In genomic region chr9:63749296-63749915, GRCm38 (mm10) we compare ENCODE assay signal across 10 mouse cellular contexts. TPM values are rescaled to one million over a fixed set of nuclear protein-coding genes. Genes with fewer than 3 reads are reported as not detected.
A peak's percentile ranks its signal among the peaks of the same experiment; 100 is the strongest.
DNase-seq lines count a peak whose midpoint lies in the region; ATAC-seq and TF ChIP-seq lines count a peak whose summit lies in the region.
"Had no signal": no experiment of that assay in that cellular context is flagged by ENCODE, and none has a peak within 500 bp of the region (broad histone marks: within the 10 kb centered on the region; RNA-seq: fewer than 3 reads in every experiment).

No protein-coding gene starts in this region.

- no peak for DNase-seq in kidney, postnatal 36 days
- DNase-seq in thymus, postnatal 4 days, result peak; percentile 33
- no peak for DNase-seq in thymus, postnatal 25 days
- DNase-seq in limb, embryonic 11.5 days (ENCODE audit: low spot score), result no peak
- DNase-seq in stomach, postnatal 0 days (ENCODE audit: low spot score), result no peak
- DNase-seq in cerebellum, adult 11 months, result no peak
- DNase-seq: adrenal gland, postnatal 36 days; kidney, adult 8-10 months had no signal

- no peak for TF ChIP-seq EP300 in stomach, postnatal 0 days (optimal IDR thresholded peaks at IDR 0.05)

- H3K4me2 ChIP-seq in kidney, embryonic 14.5 days (replicated peaks; ENCODE audit: low read depth, low read length), result peak overlapping the region; percentile 10; the same call in 1 of the 2 replicates
- H3K4me2 ChIP-seq in limb, embryonic 11.5 days (ENCODE audit: low read depth, severe bottlenecking), result no peak overlapping the region
- peak overlapping the region; percentile 8; the same call in 1 of the 2 replicates for H3K4me2 ChIP-seq in stomach, postnatal 0 days (replicated peaks; ENCODE audit: low read depth)
- H3K4me2 ChIP-seq in hindbrain, embryonic 16.5 days (ENCODE audit: low read length), result no peak overlapping the region

- no peaks in the 10 kb centered on the region for H3K9me3 ChIP-seq in kidney, embryonic 14.5 days (ENCODE audit: control insufficient read depth, low read length)
- no peaks in the 10 kb centered on the region for H3K9me3 ChIP-seq in limb, embryonic 11.5 days (ENCODE audit: control insufficient read depth, low read length)
- H3K9me3 ChIP-seq in stomach, postnatal 0 days (ENCODE audit: control insufficient read depth, low read length), result no peaks in the 10 kb centered on the region
- no peaks in the 10 kb centered on the region for H3K9me3 ChIP-seq in hindbrain, embryonic 16.5 days (ENCODE audit: control insufficient read depth, low read length)

- no peak for TF ChIP-seq CTCF in stomach, postnatal 0 days (IDR thresholded peaks at IDR 0.05; ENCODE audit: low read depth)

- H3K27me3 ChIP-seq in kidney, embryonic 14.5 days (ENCODE audit: control insufficient read depth, insufficient read depth, low read length), result no peaks in the 10 kb centered on the region
- H3K27me3 ChIP-seq in limb, embryonic 11.5 days (ENCODE audit: control insufficient read depth, insufficient read depth, low read length), result no peaks in the 10 kb centered on the region
- H3K27me3 ChIP-seq in stomach, postnatal 0 days (ENCODE audit: control insufficient read depth, insufficient read depth, low read length), result no peaks in the 10 kb centered on the region
- H3K27me3 ChIP-seq in hindbrain, embryonic 16.5 days (replicated peaks; ENCODE audit: control insufficient read depth, insufficient read depth, low read length), result no peaks in the 10 kb centered on the region

- ATAC-seq in kidney, embryonic 14.5 days (ENCODE audit: low FRiP score, low TSS enrichment), result no peak
- no peak for ATAC-seq in limb, embryonic 11.5 days (ENCODE audit: insufficient number of reproducible peaks, low FRiP score, low TSS enrichment, low read depth)
- no peak for ATAC-seq in stomach, postnatal 0 days (ENCODE audit: low FRiP score, low TSS enrichment)
- no peak for ATAC-seq in hindbrain, embryonic 16.5 days

- H3K4me3 ChIP-seq in kidney, embryonic 14.5 days (ENCODE audit: low read length), result no peak overlapping the region
- H3K4me3 ChIP-seq in limb, embryonic 11.5 days (ENCODE audit: low read depth, low read length), result no peak overlapping the region
- H3K4me3 ChIP-seq in stomach, postnatal 0 days (ENCODE audit: low read depth, low read length), result no peak overlapping the region
- no peak overlapping the region for H3K4me3 ChIP-seq in hindbrain, embryonic 16.5 days (ENCODE audit: low read length)

- H3K4me1 ChIP-seq in kidney, embryonic 14.5 days (ENCODE audit: control insufficient read depth, insufficient read depth, low read length), result peaks cover 86% of the 10 kb centered on the region
- peaks cover 49% of the 10 kb centered on the region for H3K4me1 ChIP-seq in limb, embryonic 11.5 days (ENCODE audit: control insufficient read depth, insufficient read depth, low read length)
- H3K4me1 ChIP-seq in stomach, postnatal 0 days (replicated peaks; ENCODE audit: control insufficient read depth, insufficient read depth), result peaks cover 22% of the 10 kb centered on the region
- H3K4me1 ChIP-seq in hindbrain, embryonic 16.5 days (ENCODE audit: control insufficient read depth, insufficient read depth, low read depth, low read length), result peaks cover 35% of the 10 kb centered on the region

- H3K36me3 ChIP-seq in kidney, embryonic 14.5 days (ENCODE audit: control insufficient read depth, insufficient read depth, low read length), result 0 out of 2 replicates have a peak, but pooled peaks cover 3% of the 10 kb centered on the region
- no peaks in the 10 kb centered on the region for H3K36me3 ChIP-seq in limb, embryonic 11.5 days (ENCODE audit: control insufficient read depth, insufficient read depth, low read length)
- no peaks in the 10 kb centered on the region for H3K36me3 ChIP-seq in stomach, postnatal 0 days (ENCODE audit: control insufficient read depth, insufficient read depth, low read length)
- no peaks in the 10 kb centered on the region for H3K36me3 ChIP-seq in hindbrain, embryonic 16.5 days (ENCODE audit: control insufficient read depth, insufficient read depth, low read length)

- peak overlapping the region; percentile 3; the same call in 1 of the 2 replicates for H3K27ac ChIP-seq in kidney, embryonic 14.5 days (ENCODE audit: low read depth, low read length)
- H3K27ac ChIP-seq in limb, embryonic 11.5 days (replicated peaks; ENCODE audit: low read depth, low read length), result peak overlapping the region; percentile 25; the same call in 1 of the 2 replicates
- H3K27ac ChIP-seq in stomach, postnatal 0 days (replicated peaks), result peak overlapping the region; percentile 35; the same call in 1 of the 2 replicates
- H3K27ac ChIP-seq in hindbrain, embryonic 16.5 days (ENCODE audit: low read depth, low read length), result no peak overlapping the region

- WGBS in kidney, embryonic 14.5 days, result 20% methylated on average over 15 of the region's 15 CpGs
- WGBS in limb, embryonic 11.5 days, result 52% methylated on average over 15 of the region's 15 CpGs
- WGBS in stomach, postnatal 0 days, result 45% methylated on average over 15 of the region's 15 CpGs
- WGBS in hindbrain, embryonic 16.5 days, result 53% methylated on average over 15 of the region's 15 CpGs

- H3K9ac ChIP-seq in kidney, embryonic 14.5 days (ENCODE audit: low read depth, low read length), result peak overlapping the region; percentile 2; the same call in 1 of the 2 replicates
- H3K9ac ChIP-seq in limb, embryonic 11.5 days (ENCODE audit: low read length), result no peak overlapping the region
- no peak overlapping the region for H3K9ac ChIP-seq in stomach, postnatal 0 days (ENCODE audit: low read length)
- H3K9ac ChIP-seq in hindbrain, embryonic 16.5 days (ENCODE audit: low read depth, low read length), result no peak overlapping the region

RNA-seq across cellular contexts. Expression of gene Smad3, which starts 8.4 kb away (rescaled TPM):
- polyA plus RNA-seq in kidney, embryonic 14.5 days (2014; fragmentation: Nextera tagmentation; extraction: Ambion mirVana), result 17.6 and 21.2 TPM in 2 replicates
- polyA plus RNA-seq in limb, embryonic 11.5 days (2014; fragmentation: Nextera tagmentation; extraction: Ambion mirVana), result 21.0 and 24.0 TPM in 2 replicates
- polyA plus RNA-seq in stomach, postnatal 0 days (2015; fragmentation: Nextera tagmentation; extraction: Ambion mirVana), result 5.3 and 6.4 TPM in 2 replicates
- polyA plus RNA-seq in hindbrain, embryonic 16.5 days (2015; fragmentation: Nextera tagmentation; extraction: Ambion mirVana), result 7.7 and 9.3 TPM in 2 replicates

Comparison
In these comparisons a context has a peak if more than half of its experiments do, and no peak if none do; other contexts are left out.
1. H3K4me2 ChIP-seq: peak in kidney, embryonic 14.5 days (single experiment) and stomach, postnatal 0 days (single experiment); none in limb, embryonic 11.5 days (single experiment) and hindbrain, embryonic 16.5 days (single experiment).